Mouse (Mus musculus): ENCODE results near the gene Snrpd2. TPM values are rescaled to one million over a fixed set of nuclear protein-coding genes. Genes with fewer than 3 reads are reported as not detected.

Snrpd2 gene
- polyA plus RNA-seq (2014; fragmentation: Illumina TruSeq; extraction: RNeasy Lipid Tissue Mini Kit (QIAGEN cat#74804); ENCODE audit: low read depth, low replicate concordance): 0.44 TPM

DNA sequence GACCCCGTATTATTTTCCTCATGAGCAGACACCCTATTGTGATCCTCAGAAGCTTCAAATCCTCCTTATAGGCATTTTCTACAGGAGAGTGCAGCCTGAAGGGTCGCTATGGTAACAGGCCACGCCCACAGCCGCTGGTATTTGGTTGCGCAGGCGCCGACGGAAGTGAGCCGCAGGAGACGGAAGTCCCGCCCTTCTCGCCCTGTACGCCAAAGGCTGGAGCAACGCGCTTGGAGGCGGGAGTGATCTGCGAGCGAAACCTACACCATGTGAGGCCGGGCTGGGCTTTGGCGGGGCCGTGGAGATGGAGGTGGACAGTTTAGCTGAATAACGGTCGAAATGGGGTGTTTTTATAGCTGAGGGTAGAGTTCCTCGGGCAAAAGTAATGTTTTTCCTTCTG is at the start of gene Snrpd2:
Gene Snrpd2 (plus strand): TSS at position 97 of the 400 bp plus-strand sequence.

GRCm38 (mm10) chr7:19118028-19118771 is 31.3 kb upstream of the Snrpd2 start, which contains the start of gene Gm4969:
Gm4969 (minus strand) TSS chr7:19118368.

GRCm38 (mm10) chr7:19119631-19120429 is 29.7 kb upstream of the Snrpd2 start, which contains the start of gene Fbxo46:
Fbxo46 (plus strand) TSS chr7:19119859.

GRCm38 (mm10) chr7:19148875-19149541 is 514 bp upstream of the Snrpd2 start, which contains the start of gene Qpctl:
Qpctl (minus strand) TSS chr7:19149291.

DNA sequence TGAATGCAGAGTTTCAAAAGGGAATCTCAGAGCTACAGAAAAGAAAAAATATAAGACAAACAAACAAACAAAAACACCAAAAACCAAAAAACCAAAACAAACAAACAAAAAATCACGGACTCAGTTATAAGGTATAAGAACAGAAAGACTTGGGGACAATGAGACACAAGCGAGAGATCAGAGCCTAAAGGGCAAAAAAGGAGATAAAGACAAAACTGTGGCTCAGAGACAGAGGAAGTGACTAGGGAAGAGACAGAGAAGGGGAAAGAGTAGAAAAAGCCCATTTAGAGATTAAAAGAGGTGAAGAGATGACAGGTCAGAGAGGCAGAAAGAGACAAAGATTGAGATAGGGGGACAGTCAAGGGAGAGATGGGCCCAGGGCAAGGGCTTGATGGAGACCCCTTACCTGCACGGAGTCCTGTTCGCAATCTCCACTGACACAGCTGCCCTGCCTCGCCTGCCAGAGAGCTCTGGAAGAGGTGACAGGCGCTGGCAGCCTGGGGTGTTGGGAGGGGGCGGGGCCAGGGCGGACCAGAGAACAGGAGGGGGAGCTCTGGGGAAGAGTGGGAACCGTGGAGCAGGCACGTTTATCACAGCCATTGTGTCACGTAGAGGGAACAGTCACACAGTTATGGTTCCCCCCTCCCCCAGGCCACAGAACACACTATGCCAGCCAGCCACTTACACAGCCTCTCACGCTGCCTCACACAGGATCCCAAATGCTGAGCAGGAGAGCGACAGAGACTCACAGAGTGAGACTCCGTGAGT is 16.3 kb downstream of the Snrpd2 start, which contains the start of gene Gipr:
Gene Gipr (minus strand): TSS at position 472 of the 768 bp plus-strand sequence.

DNA sequence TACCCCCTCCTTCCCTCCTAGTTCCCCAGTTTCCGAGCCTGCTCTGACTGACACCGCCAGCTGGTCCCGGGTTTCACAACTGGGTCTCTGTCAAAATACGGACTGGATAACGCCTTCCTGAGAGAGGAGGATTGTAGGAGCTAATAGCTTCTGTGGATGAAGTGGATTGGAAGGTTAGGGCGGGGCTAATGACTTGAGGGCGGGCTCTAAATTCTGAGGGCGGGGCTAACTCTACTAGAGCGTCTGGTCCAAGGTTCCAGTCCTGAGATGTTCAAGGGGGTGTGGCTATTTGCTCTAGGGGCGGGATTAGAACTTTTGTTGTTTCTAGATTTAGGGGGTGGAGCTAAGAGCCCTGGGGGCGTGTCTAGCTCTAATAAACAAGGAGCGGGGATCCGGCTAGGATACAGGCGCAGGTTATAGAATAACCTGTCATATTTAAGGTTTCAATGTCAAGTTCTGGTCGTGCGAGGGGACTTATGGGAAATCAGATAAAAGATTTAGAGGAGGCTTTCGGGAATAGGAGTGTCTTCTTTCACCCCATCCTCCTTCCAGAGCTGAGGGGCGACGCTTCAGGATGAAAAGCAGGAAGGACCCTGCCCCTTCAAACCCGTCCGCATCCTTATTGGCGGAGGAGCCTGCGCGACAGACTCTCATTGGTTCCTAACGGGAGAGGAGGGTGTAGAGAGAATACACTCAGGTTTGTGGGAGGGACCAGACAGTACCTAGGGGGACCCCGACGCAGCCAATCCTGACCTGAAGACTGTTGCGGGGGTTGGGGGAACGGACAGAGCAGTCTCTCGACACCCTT is 26.4 kb downstream of the Snrpd2 start, which contains the start of gene Eml2:
Gene Eml2 (plus strand): TSS at position 714 of the 808 bp plus-strand sequence.

Other genes with a start within 250 kb of the Snrpd2 start
- 0.53 TPM for gene Ccdc61, start 239.3 kb upstream of the Snrpd2 start, polyA plus RNA-seq (2014; fragmentation: Illumina TruSeq; extraction: RNeasy Lipid Tissue Mini Kit (QIAGEN cat#74804); ENCODE audit: low read depth, low replicate concordance)
- 0.28 TPM for gene Nova2, start 223.8 kb upstream of the Snrpd2 start, polyA plus RNA-seq (2014; fragmentation: Illumina TruSeq; extraction: RNeasy Lipid Tissue Mini Kit (QIAGEN cat#74804); ENCODE audit: low read depth, low replicate concordance)
- gene Nanos2, start 162.3 kb upstream of the Snrpd2 start, polyA plus RNA-seq (2014; fragmentation: Illumina TruSeq; extraction: RNeasy Lipid Tissue Mini Kit (QIAGEN cat#74804); ENCODE audit: low read depth, low replicate concordance): not detected
- 0.36 TPM for gene Mypop, start 158.5 kb upstream of the Snrpd2 start, polyA plus RNA-seq (2014; fragmentation: Illumina TruSeq; extraction: RNeasy Lipid Tissue Mini Kit (QIAGEN cat#74804); ENCODE audit: low read depth, low replicate concordance)
- gene Irf2bp1, start 145.7 kb upstream of the Snrpd2 start, polyA plus RNA-seq (2014; fragmentation: Illumina TruSeq; extraction: RNeasy Lipid Tissue Mini Kit (QIAGEN cat#74804); ENCODE audit: low read depth, low replicate concordance): 0.97 TPM
- gene Foxa3, start 126.2 kb upstream of the Snrpd2 start, polyA plus RNA-seq (2014; fragmentation: Illumina TruSeq; extraction: RNeasy Lipid Tissue Mini Kit (QIAGEN cat#74804); ENCODE audit: low read depth, low replicate concordance): not detected
- gene Sympk, start 125.3 kb upstream of the Snrpd2 start, polyA plus RNA-seq (2014; fragmentation: Illumina TruSeq; extraction: RNeasy Lipid Tissue Mini Kit (QIAGEN cat#74804); ENCODE audit: low read depth, low replicate concordance): 4.5 TPM
- not detected for gene Rsph6a, start 95.0 kb upstream of the Snrpd2 start, polyA plus RNA-seq (2014; fragmentation: Illumina TruSeq; extraction: RNeasy Lipid Tissue Mini Kit (QIAGEN cat#74804); ENCODE audit: low read depth, low replicate concordance)
- gene Dmwd, start 73.5 kb upstream of the Snrpd2 start, polyA plus RNA-seq (2014; fragmentation: Illumina TruSeq; extraction: RNeasy Lipid Tissue Mini Kit (QIAGEN cat#74804); ENCODE audit: low read depth, low replicate concordance): 1.1 TPM
- gene Dmpk, start 65.9 kb upstream of the Snrpd2 start, polyA plus RNA-seq (2014; fragmentation: Illumina TruSeq; extraction: RNeasy Lipid Tissue Mini Kit (QIAGEN cat#74804); ENCODE audit: low read depth, low replicate concordance): 0.57 TPM
- 0.57 TPM for gene Six5, start 55.1 kb upstream of the Snrpd2 start, polyA plus RNA-seq (2014; fragmentation: Illumina TruSeq; extraction: RNeasy Lipid Tissue Mini Kit (QIAGEN cat#74804); ENCODE audit: low read depth, low replicate concordance)
- gene Gm4969, start 31.4 kb upstream of the Snrpd2 start, polyA plus RNA-seq (2014; fragmentation: Illumina TruSeq; extraction: RNeasy Lipid Tissue Mini Kit (QIAGEN cat#74804); ENCODE audit: low read depth, low replicate concordance): not detected
- 0.36 TPM for gene Fbxo46, start 29.9 kb upstream of the Snrpd2 start, polyA plus RNA-seq (2014; fragmentation: Illumina TruSeq; extraction: RNeasy Lipid Tissue Mini Kit (QIAGEN cat#74804); ENCODE audit: low read depth, low replicate concordance)
- gene Qpctl, start 431 bp upstream of the Snrpd2 start, polyA plus RNA-seq (2014; fragmentation: Illumina TruSeq; extraction: RNeasy Lipid Tissue Mini Kit (QIAGEN cat#74804); ENCODE audit: low read depth, low replicate concordance): 5.9 TPM
- gene Gipr, start 16.4 kb downstream of the Snrpd2 start, polyA plus RNA-seq (2014; fragmentation: Illumina TruSeq; extraction: RNeasy Lipid Tissue Mini Kit (QIAGEN cat#74804); ENCODE audit: low read depth, low replicate concordance): not detected
- not detected for gene Eml2, start 26.7 kb downstream of the Snrpd2 start, polyA plus RNA-seq (2014; fragmentation: Illumina TruSeq; extraction: RNeasy Lipid Tissue Mini Kit (QIAGEN cat#74804); ENCODE audit: low read depth, low replicate concordance)
- gene Gpr4, start 62.8 kb downstream of the Snrpd2 start, polyA plus RNA-seq (2014; fragmentation: Illumina TruSeq; extraction: RNeasy Lipid Tissue Mini Kit (QIAGEN cat#74804); ENCODE audit: low read depth, low replicate concordance): 1.8 TPM
- 12.2 TPM for gene Opa3, start 78.6 kb downstream of the Snrpd2 start, polyA plus RNA-seq (2014; fragmentation: Illumina TruSeq; extraction: RNeasy Lipid Tissue Mini Kit (QIAGEN cat#74804); ENCODE audit: low read depth, low replicate concordance)
- gene Vasp, start 122.1 kb downstream of the Snrpd2 start, polyA plus RNA-seq (2014; fragmentation: Illumina TruSeq; extraction: RNeasy Lipid Tissue Mini Kit (QIAGEN cat#74804); ENCODE audit: low read depth, low replicate concordance): 16.0 TPM
- not detected for gene Ppm1n, start 130.3 kb downstream of the Snrpd2 start, polyA plus RNA-seq (2014; fragmentation: Illumina TruSeq; extraction: RNeasy Lipid Tissue Mini Kit (QIAGEN cat#74804); ENCODE audit: low read depth, low replicate concordance)
- 0.28 TPM for gene Rtn2, start 132.9 kb downstream of the Snrpd2 start, polyA plus RNA-seq (2014; fragmentation: Illumina TruSeq; extraction: RNeasy Lipid Tissue Mini Kit (QIAGEN cat#74804); ENCODE audit: low read depth, low replicate concordance)
- 0.20 TPM for gene Fosb, start 160.3 kb downstream of the Snrpd2 start, polyA plus RNA-seq (2014; fragmentation: Illumina TruSeq; extraction: RNeasy Lipid Tissue Mini Kit (QIAGEN cat#74804); ENCODE audit: low read depth, low replicate concordance)
- gene Ercc1, start 195.1 kb downstream of the Snrpd2 start, polyA plus RNA-seq (2014; fragmentation: Illumina TruSeq; extraction: RNeasy Lipid Tissue Mini Kit (QIAGEN cat#74804); ENCODE audit: low read depth, low replicate concordance): not detected
- gene Cd3eap, start 209.8 kb downstream of the Snrpd2 start, polyA plus RNA-seq (2014; fragmentation: Illumina TruSeq; extraction: RNeasy Lipid Tissue Mini Kit (QIAGEN cat#74804); ENCODE audit: low read depth, low replicate concordance): 1.2 TPM
- gene Ppp1r13l, start 210.0 kb downstream of the Snrpd2 start, polyA plus RNA-seq (2014; fragmentation: Illumina TruSeq; extraction: RNeasy Lipid Tissue Mini Kit (QIAGEN cat#74804); ENCODE audit: low read depth, low replicate concordance): not detected
- gene Ercc2, start 232.3 kb downstream of the Snrpd2 start, polyA plus RNA-seq (2014; fragmentation: Illumina TruSeq; extraction: RNeasy Lipid Tissue Mini Kit (QIAGEN cat#74804); ENCODE audit: low read depth, low replicate concordance): not detected